Mouse (Mus musculus) heart, postnatal 0 days (tissue): Measurements from ENCODE around the gene Nvl.

Source experiments
- CTCF ChIP-seq: IDR thresholded peaks from 2 replicates; pipeline ENCODE4 v1.5.1; 2016; ENCODE audit warnings: antibody characterized with exemption, control low read depth, low read depth
- EP300 ChIP-seq: IDR thresholded peaks from 2 replicates; pipeline ENCODE4 v1.6.1; 2016; ENCODE audit warnings: antibody characterized with exemption, low read depth

DNA sequence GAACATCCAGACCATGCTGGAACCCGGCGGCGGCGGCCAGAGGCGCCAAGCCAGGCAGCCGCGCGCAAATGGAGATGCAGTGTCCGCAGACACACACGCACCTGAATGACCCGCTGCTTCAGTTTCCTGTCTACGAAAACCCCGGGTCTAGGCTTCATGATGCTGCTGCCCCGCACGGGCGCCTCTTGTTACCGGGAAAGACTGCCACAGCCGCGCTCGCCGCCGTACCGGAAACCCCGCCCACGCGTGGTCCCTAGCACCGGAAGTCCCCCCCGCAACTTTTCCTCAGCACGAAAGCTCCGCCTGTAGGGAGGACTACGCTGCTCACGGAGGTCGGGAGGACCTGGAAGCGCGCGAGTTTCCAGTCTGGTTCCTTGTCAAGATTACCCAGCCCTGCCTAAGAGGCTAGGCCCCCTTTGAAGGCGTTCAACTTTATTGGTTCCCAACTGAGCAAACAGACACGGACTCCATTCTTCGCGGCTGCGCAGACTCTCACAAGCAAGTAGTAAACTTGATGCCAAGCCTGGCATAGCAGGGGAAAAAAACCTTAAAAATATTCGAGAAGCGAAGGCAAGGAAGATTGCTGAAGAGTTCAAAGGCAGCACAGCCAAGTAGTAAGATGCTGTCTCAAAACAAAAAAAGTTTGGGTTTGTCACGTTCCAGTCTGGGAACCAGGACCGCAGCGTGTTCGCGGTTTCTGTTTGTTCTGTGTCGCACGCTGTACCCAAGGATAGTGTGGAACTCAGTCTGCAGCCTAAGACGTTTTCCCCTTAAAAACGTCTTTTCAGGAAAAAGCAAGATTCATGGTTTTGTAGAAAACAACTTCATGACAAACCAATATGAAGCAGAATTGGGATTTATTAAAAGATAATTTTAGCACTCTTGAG is at the start of gene Nvl, which contains the start of gene Cnih4:
- TF ChIP-seq EP300 (peak; percentile 94), CTCF (no peak)
